Mouse (Mus musculus) adipose tissue, adult 10 weeks (tissue): ENCODE data around the gene Dnmt3a. TPM values are rescaled to one million over a fixed set of nuclear protein-coding genes. Genes with fewer than 3 reads are reported as not detected.

ENCODE experiments used
- polyA plus RNA-seq: library from polyadenylated mRNA; stranded (reverse); fragments of 350-450 nt; fragmentation: Illumina TruSeq; extraction: RNeasy Lipid Tissue Mini Kit (QIAGEN cat#74804); gene quantifications from one replicate; pipeline ENCODE4 v1.2.3, GENCODE M21; 2014; ENCODE audit warnings: low read depth, low replicate concordance

The Dnmt3a gene
- 13.9 TPM for polyA plus RNA-seq

DNA sequence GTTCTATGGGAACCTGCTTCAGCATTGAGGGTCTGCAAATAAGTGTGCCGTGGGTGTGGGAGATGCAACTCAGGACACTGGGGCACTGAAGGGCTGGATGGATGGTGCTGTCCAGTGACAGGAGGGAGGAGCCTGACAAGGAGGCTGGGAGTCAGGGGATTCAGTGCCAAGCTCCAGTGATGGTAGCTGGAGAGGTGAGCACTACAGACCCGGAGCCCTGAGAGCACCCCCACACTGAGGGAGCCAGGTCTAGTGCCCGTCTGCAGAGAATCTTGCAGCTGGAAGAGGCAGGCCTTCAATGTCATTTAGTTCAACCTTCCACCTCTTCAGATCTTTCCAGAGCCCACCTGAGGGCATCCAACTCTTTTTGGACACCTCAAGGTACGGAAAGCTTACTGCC is at the start of gene Dnmt3a:
TSS of gene Dnmt3a (plus strand) at position 156 of the 400 bp plus-strand sequence.

DNA sequence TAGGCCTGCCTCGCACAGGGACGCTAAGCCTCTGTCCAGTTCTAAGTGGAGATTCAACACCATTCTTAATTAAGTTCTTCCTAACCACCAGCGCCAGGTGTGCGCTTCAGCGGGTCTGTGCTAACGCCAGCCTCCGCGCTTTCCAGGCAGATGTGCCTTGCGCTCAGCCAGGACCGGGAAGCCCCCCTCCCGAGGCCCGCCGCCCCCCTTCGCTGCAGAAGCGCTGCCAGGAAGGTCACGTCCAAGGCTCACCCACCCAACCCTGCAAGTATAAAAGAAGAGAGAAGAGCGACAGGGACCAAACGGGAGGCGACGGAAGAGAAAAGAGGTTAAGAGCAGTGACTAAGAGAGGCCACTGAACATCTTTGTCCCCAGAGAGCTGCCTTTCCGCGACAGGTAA is 148.8 kb downstream of the Dnmt3a start, which contains the start of gene Pomc:
TSS of gene Pomc (plus strand) at position 301 of the 400 bp plus-strand sequence.

Other genes with a start within 250 kb of the Dnmt3a start
- gene Dtnb, start 233.6 kb upstream of the Dnmt3a start, polyA plus RNA-seq, result 44.3 TPM
- gene Pomc, start 148.9 kb downstream of the Dnmt3a start, polyA plus RNA-seq, result 2.1 TPM
- gene Efr3b, start 232.9 kb downstream of the Dnmt3a start, polyA plus RNA-seq, result 11.0 TPM